Mouse (Mus musculus) liver, adult 2 months (tissue): Measurements from ENCODE around the gene Ptcd1. TPM values are rescaled to one million over a fixed set of nuclear protein-coding genes. Genes with fewer than 3 reads are reported as not detected.
"Not testable (repeated sequence)": the region's sequence is repeated elsewhere in the genome, so short reads cannot be mapped to it uniquely, and the experiment has no call there.

Experiments used
- DNase-seq: peaks from one replicate; pipeline ENCODE4 v3.0.0-alpha.2; 2011; ENCODE audit warnings: low read depth, low spot score; ENCODE audit errors: extremely low read depth
- H3K27ac ChIP-seq: fragments of 200-500 bp; replicated peaks from 2 replicates; pipeline ENCODE4 v1.5.1; 2012; ENCODE audit warnings: low read depth, mild to moderate bottlenecking, control low read depth, inconsistent platforms, low read length; ENCODE audit not compliant: insufficient read depth
- H3K27me3 ChIP-seq: fragments of 200-500 bp; 2 replicates; pipeline ENCODE4 v1.6.1; 2012; ENCODE audit warnings: mild to moderate bottlenecking, moderate library complexity, low read length, inconsistent platforms; ENCODE audit not compliant: control insufficient read depth, insufficient read depth
- H3K36me3 ChIP-seq: fragments of 200-500 bp; 2 replicates; pipeline ENCODE4 v1.6.1; 2012; ENCODE audit warnings: low read length, inconsistent platforms; ENCODE audit not compliant: control insufficient read depth, insufficient read depth
- H3K4me1 ChIP-seq: fragments of 200-500 bp; 2 replicates; pipeline ENCODE4 v1.6.1; 2011; ENCODE audit warnings: low read length; ENCODE audit not compliant: control insufficient read depth, insufficient read depth
- H3K4me3 ChIP-seq: fragments of 200-500 bp; 2 replicates; pipeline ENCODE4 v1.5.1; 2011; ENCODE audit warnings: low read depth, mild to moderate bottlenecking, control low read depth, low read length, moderate library complexity; ENCODE audit not compliant: insufficient read depth
- H3K79me2 ChIP-seq: fragments of 200-500 bp; 2 replicates; pipeline ENCODE4 v1.6.1; 2012; ENCODE audit warnings: inconsistent platforms, mild to moderate bottlenecking, low read length, moderate library complexity; ENCODE audit not compliant: control insufficient read depth, insufficient read depth
- H3K9ac ChIP-seq: fragments of 200-500 bp; 2 replicates; pipeline ENCODE4 v1.6.1; 2012; ENCODE audit warnings: low read depth, mild to moderate bottlenecking, control low read depth, inconsistent platforms, low read length
- CTCF ChIP-seq: fragments of 200-500 bp; IDR thresholded peaks from 2 replicates; pipeline ENCODE4 v1.5.1; 2011; ENCODE audit warnings: low read depth, low read length, control low read depth
- POLR2A ChIP-seq: fragments of 200-500 bp; IDR thresholded peaks from 2 replicates; pipeline ENCODE4 v1.6.1; 2011; ENCODE audit warnings: low read length, control low read depth; ENCODE audit not compliant: insufficient read depth; ENCODE audit errors: extremely low read depth
- WGBS: fragments of 180-500 bp; shearing (Covaris S2); methylation state at CpG from one replicate; pipeline ENCODE4 v1.1.7; 2018; 5-methylcytosine and 5-hydroxymethylcytosine counted together
- polyA plus RNA-seq: library from polyadenylated mRNA; depleted of rRNA; stranded (reverse); fragments of >200 nt; gene quantifications from 2 replicates; pipeline ENCODE4 v1.2.3, GENCODE M21; 2012; rRNA removed
- total RNA-seq: library from RNA; depleted of rRNA; stranded (reverse); fragments of >200 nt; gene quantifications from 2 replicates; pipeline ENCODE4 v1.2.3, GENCODE M21; 2014; rRNA removed

Ptcd1 gene
- total RNA-seq, result 7.2 and 8.3 TPM in 2 replicates
- polyA plus RNA-seq, result 7.5 and 7.6 TPM in 2 replicates

DNA sequence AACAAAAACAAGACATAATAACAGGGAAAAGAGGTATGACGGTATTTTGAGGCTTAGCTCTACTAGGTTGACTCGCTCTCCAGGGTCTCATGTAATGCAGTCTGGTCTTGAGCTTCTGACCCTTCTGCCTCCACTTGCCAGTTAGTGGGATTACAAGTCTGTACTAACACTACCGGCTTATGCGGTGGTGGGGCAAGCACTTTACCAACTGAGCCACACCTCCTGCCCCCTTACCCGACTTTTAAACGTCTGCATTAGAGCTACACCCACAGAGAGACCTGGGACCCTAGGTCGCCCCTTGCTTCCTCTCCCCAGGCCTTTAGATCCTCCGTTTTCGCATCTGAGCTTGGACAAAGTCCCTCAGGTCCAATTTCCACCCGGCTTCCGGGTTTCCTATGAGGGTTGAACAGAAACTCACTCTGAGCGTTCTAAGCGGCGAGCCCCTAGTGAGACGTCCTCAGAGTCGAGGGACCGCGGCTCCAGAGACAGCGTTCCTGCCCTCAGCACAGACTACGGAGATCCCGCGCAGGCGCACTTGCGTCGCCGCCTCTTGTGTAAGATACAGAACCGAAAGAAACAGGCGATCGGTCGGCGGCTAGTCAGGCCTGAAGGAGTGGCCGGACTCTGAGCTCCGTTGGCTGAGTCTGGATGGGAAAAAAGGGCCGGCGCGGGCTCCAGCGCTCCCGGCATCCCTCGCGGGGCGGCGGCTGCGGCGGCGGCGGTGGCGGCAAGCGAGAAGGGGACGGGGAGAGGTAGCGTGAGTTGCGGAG is at the start of gene Ptcd1, which contains the start of gene Cpsf4:
TSS of gene Ptcd1 (minus strand) at position 573 of the 770 bp plus-strand sequence.
TSS of gene Cpsf4 (plus strand) at position 678 of the 770 bp plus-strand sequence.
- peak within 1 kb of the TSS; percentile 74 for H3K4me3 ChIP-seq
- peak within 1 kb of the TSS; percentile 70 for H3K27ac ChIP-seq
- peaks cover 7% of the 10 kb centered on the region for H3K4me1 ChIP-seq
- no peaks in the 10 kb centered on the region for H3K27me3 ChIP-seq
- no peaks in the 10 kb centered on the region; the same call in 1 of the 2 replicates for H3K36me3 ChIP-seq
- H3K9ac ChIP-seq, result peak within 1 kb of the TSS; percentile 83
- peaks cover 14% of the 10 kb centered on the region; the same call in 1 of the 2 replicates for H3K79me2 ChIP-seq
- TF ChIP-seq CTCF (no peak), POLR2A (peak; percentile 53; the same call in 1 of the 2 replicates)
- DNase-seq, result peak; percentile 92
- under 1% methylated on average over 51 of the region's 51 CpGs for WGBS

DNA sequence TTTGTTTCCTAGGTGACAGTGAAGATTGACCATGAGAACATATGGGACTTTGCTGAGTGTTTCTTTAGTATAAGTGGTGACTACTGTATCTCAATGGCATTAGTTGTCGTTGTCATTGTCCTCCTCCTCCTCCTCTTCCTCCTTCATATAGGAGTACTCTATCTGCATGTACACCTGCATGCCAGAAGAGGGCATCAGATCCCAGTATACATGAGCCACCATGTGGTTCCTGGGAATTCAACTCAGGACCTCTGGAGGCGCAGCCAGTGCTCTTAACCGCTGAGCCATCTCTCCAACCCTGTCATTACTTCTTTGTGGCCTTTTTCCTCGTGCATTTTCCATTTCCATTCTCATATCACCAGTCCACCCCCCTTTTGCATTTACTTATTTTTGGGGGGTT is 47.8 kb upstream of the Ptcd1 start:
- Histone ChIP-seq H3K27me3 (no peaks in the 10 kb centered on the region), H3K4me3 (no peak overlapping the region), H3K79me2 (0 out of 2 replicates have a peak, but pooled peaks cover 5% of the 10 kb centered on the region), H3K27ac (no peak overlapping the region), H3K9ac (no peak overlapping the region), H3K4me1 (peaks cover 15% of the 10 kb centered on the region), H3K36me3 (peaks cover 9% of the 10 kb centered on the region)
- DNase-seq, result peak; percentile 60
- no peak for TF ChIP-seq POLR2A
- peak; percentile 43 for TF ChIP-seq CTCF
- WGBS, result 43% methylated on average over 4 of the region's 4 CpGs

GRCm38 (mm10) chr5:145213505-145213904 is 46.6 kb upstream of the Ptcd1 start:
- WGBS, result 91% methylated on average over 3 of the region's 3 CpGs
- Histone ChIP-seq H3K4me3 (no peak overlapping the region), H3K27ac (no peak overlapping the region), H3K27me3 (no peaks in the 10 kb centered on the region), H3K79me2 (peaks cover 5% of the 10 kb centered on the region; the same call in 1 of the 2 replicates), H3K9ac (no peak overlapping the region), H3K36me3 (peaks cover 14% of the 10 kb centered on the region), H3K4me1 (peaks cover 7% of the 10 kb centered on the region)
- no peak for TF ChIP-seq POLR2A
- TF ChIP-seq CTCF, result no peak
- no peak for DNase-seq

DNA sequence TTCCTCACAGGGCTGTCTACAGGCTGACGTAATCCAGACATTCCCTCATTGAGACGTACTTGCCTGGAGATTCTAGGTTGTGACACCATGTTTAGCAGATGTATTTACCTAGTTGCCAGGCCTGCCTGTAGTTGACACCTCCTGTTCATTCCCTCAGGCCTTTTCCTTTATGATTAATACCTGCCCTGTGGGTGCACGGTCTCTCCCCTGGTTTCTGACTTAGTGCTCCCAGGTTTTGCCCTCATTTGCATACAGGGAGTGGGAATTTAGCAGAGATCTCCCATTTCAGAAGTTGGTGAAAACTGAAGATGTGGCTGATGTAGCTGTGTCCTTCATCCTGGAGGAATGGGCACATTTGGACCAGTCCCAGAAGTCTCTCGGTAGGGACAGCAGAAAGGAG is 45.3 kb upstream of the Ptcd1 start:
- 94% methylated on average over 4 of the region's 4 CpGs for WGBS
- Histone ChIP-seq H3K4me3 (no peak overlapping the region), H3K36me3 (peaks cover 16% of the 10 kb centered on the region), H3K4me1 (no peaks in the 10 kb centered on the region), H3K27me3 (no peaks in the 10 kb centered on the region), H3K79me2 (peaks cover 5% of the 10 kb centered on the region; the same call in 1 of the 2 replicates), H3K27ac (no peak overlapping the region), H3K9ac (no peak overlapping the region)
- TF ChIP-seq CTCF, result no peak
- no peak for TF ChIP-seq POLR2A
- DNase-seq, result no peak

DNA sequence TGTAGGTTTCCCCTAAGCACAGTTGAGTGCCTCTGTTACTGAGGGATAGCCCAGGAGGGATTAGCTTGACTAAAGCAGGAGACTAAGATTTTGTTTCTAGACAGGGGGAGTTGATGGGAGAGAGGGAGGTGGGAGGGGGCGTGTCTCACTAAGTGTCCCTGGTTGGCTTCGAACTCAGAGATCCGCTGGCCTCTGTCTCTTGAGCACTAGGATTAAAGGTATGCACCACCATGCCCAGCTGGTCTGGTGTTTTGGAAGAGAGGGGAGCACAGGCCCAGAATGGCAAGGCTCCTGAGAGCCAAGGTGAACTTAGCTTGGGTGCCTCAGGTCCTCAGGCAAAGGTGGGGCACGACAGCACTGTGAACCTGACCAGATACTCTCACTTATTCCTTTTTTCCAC is 44.4 kb upstream of the Ptcd1 start:
- no peaks in the 10 kb centered on the region for H3K4me1 ChIP-seq
- no peak overlapping the region for H3K4me3 ChIP-seq
- no peak for TF ChIP-seq POLR2A
- TF ChIP-seq CTCF, result no peak
- H3K36me3 ChIP-seq, result peaks cover 16% of the 10 kb centered on the region
- no peaks in the 10 kb centered on the region for H3K27me3 ChIP-seq
- DNase-seq, result no peak
- H3K9ac ChIP-seq, result no peak overlapping the region
- WGBS, result 98% methylated on average over 4 of the region's 4 CpGs
- H3K79me2 ChIP-seq, result peaks cover 8% of the 10 kb centered on the region; the same call in 1 of the 2 replicates
- H3K27ac ChIP-seq, result no peak overlapping the region

- H3K9ac ChIP-seq, H3K27ac ChIP-seq, DNase-seq, H3K79me2 ChIP-seq, H3K4me3 ChIP-seq, H3K27me3 ChIP-seq, H3K4me1 ChIP-seq: not testable (repeated sequence)
- H3K36me3 ChIP-seq, result peaks cover 16% of the 10 kb centered on the region
- 60% methylated on average over 11 of the region's 11 CpGs for WGBS
Measured at GRCm38 (mm10) chr5:145208391-145208790, 41.5 kb upstream of the Ptcd1 start.
